Mouse (Mus musculus): ENCODE measurements around the gene Bmper. TPM values are rescaled to one million over a fixed set of nuclear protein-coding genes. Genes with fewer than 3 reads are reported as not detected.

The Bmper gene
- total RNA-seq, 2 experiments from 2014 or later: not detected

GRCm38 (mm10) chr9:23399638-23400284 is 176.9 kb downstream of the Bmper start:
- no peak for ATAC-seq (replicated peaks; ENCODE audit: low FRiP score, low TSS enrichment, poor library complexity, severe bottlenecking)

- ATAC-seq (replicated peaks; ENCODE audit: low FRiP score, low TSS enrichment, poor library complexity, severe bottlenecking): no peak
Observed at GRCm38 (mm10) chr9:23407416-23407815, 184.5 kb downstream of the Bmper start.

- ATAC-seq (replicated peaks; ENCODE audit: low FRiP score, low TSS enrichment, poor library complexity, severe bottlenecking): no peak
Observed at GRCm38 (mm10) chr9:23407935-23408781, 185.3 kb downstream of the Bmper start.

GRCm38 (mm10) chr9:23410567-23410966 is 187.7 kb downstream of the Bmper start:
- ATAC-seq (replicated peaks; ENCODE audit: low FRiP score, low TSS enrichment, poor library complexity, severe bottlenecking): no peak

- ATAC-seq (replicated peaks; ENCODE audit: low FRiP score, low TSS enrichment, poor library complexity, severe bottlenecking): no peak
Observed at GRCm38 (mm10) chr9:23412956-23413355, 190.1 kb downstream of the Bmper start.

GRCm38 (mm10) chr9:23419107-23419506 is 196.2 kb downstream of the Bmper start:
- ATAC-seq (replicated peaks; ENCODE audit: low FRiP score, low TSS enrichment, poor library complexity, severe bottlenecking): no peak

GRCm38 (mm10) chr9:23423748-23424147 is 200.9 kb downstream of the Bmper start:
- ATAC-seq (replicated peaks; ENCODE audit: low FRiP score, low TSS enrichment, poor library complexity, severe bottlenecking): no peak

- ATAC-seq (replicated peaks; ENCODE audit: low FRiP score, low TSS enrichment, poor library complexity, severe bottlenecking): no peak
Observed at GRCm38 (mm10) chr9:23432631-23433030, 209.8 kb downstream of the Bmper start.

- peak; percentile 89 for ATAC-seq (replicated peaks; ENCODE audit: low FRiP score, low TSS enrichment, poor library complexity, severe bottlenecking)
Observed at GRCm38 (mm10) chr9:23433238-23433637, 210.4 kb downstream of the Bmper start.

GRCm38 (mm10) chr9:23436751-23437150 is 213.9 kb downstream of the Bmper start:
- no peak for ATAC-seq (replicated peaks; ENCODE audit: low FRiP score, low TSS enrichment, poor library complexity, severe bottlenecking)

- no peak for ATAC-seq (replicated peaks; ENCODE audit: low FRiP score, low TSS enrichment, poor library complexity, severe bottlenecking)
Observed at GRCm38 (mm10) chr9:23438662-23439061, 215.8 kb downstream of the Bmper start.

- no peak for ATAC-seq (replicated peaks; ENCODE audit: low FRiP score, low TSS enrichment, poor library complexity, severe bottlenecking)
Observed at GRCm38 (mm10) chr9:23442168-23442567, 219.3 kb downstream of the Bmper start.

GRCm38 (mm10) chr9:23444975-23445374 is 222.1 kb downstream of the Bmper start:
- no peak for ATAC-seq (replicated peaks; ENCODE audit: low FRiP score, low TSS enrichment, poor library complexity, severe bottlenecking)

- no peak for ATAC-seq (replicated peaks; ENCODE audit: low FRiP score, low TSS enrichment, poor library complexity, severe bottlenecking)
Observed at GRCm38 (mm10) chr9:23447271-23447961, 224.5 kb downstream of the Bmper start.

GRCm38 (mm10) chr9:23453309-23453708 is 230.4 kb downstream of the Bmper start:
- ATAC-seq (replicated peaks; ENCODE audit: low FRiP score, low TSS enrichment, poor library complexity, severe bottlenecking): no peak

- ATAC-seq (replicated peaks; ENCODE audit: low FRiP score, low TSS enrichment, poor library complexity, severe bottlenecking): no peak
Observed at GRCm38 (mm10) chr9:23457186-23457585, 234.3 kb downstream of the Bmper start.

- ATAC-seq (replicated peaks; ENCODE audit: low FRiP score, low TSS enrichment, poor library complexity, severe bottlenecking): no peak
Observed at GRCm38 (mm10) chr9:23460721-23461120, 237.8 kb downstream of the Bmper start.

GRCm38 (mm10) chr9:23462949-23463608 is 240.2 kb downstream of the Bmper start:
- ATAC-seq (replicated peaks; ENCODE audit: low FRiP score, low TSS enrichment, poor library complexity, severe bottlenecking): 0 out of 2 replicates have a peak, but pooled peaks have one; percentile 37

GRCm38 (mm10) chr9:23464981-23465630 is 242.2 kb downstream of the Bmper start:
- ATAC-seq (replicated peaks; ENCODE audit: low FRiP score, low TSS enrichment, poor library complexity, severe bottlenecking): no peak

Measured in megakaryocyte-erythroid progenitor cell, adult 5-6 weeks (primary cell).